ENCODE assay signal across 23 mouse cellular contexts in genomic region chr2:174057730-174058129, GRCm38 (mm10). TPM values are rescaled to one million over a fixed set of nuclear protein-coding genes. Genes with fewer than 3 reads are reported as not detected.
A peak's percentile ranks its signal among the peaks of the same experiment; 100 is the strongest.
DNase-seq lines count a peak whose midpoint lies in the region; ATAC-seq and TF ChIP-seq lines count a peak whose summit lies in the region.
"Had no signal": no experiment of that assay in that cellular context is flagged by ENCODE, and none has a peak within 500 bp of the region (broad histone marks: within the 10 kb centered on the region; RNA-seq: fewer than 3 reads in every experiment).

No protein-coding gene starts in this region.

- H3K4me2 ChIP-seq in embryonic facial prominence, embryonic 12.5 days (replicated peaks), result no peak overlapping the region
- H3K4me2 ChIP-seq in intestine, embryonic 14.5 days (ENCODE audit: low read length), result no peak overlapping the region
- H3K4me2 ChIP-seq in intestine, embryonic 15.5 days (replicated peaks), result no peak overlapping the region
- no peak overlapping the region for H3K4me2 ChIP-seq in neural tube, embryonic 11.5 days (ENCODE audit: low read depth)
- no peak overlapping the region for H3K4me2 ChIP-seq in neural tube, embryonic 15.5 days
- no peak overlapping the region for H3K4me2 ChIP-seq in limb, embryonic 14.5 days (replicated peaks; ENCODE audit: low read depth, low read length, severe bottlenecking)
- H3K4me2 ChIP-seq in midbrain, embryonic 13.5 days (replicated peaks), result no peak overlapping the region
- H3K4me2 ChIP-seq: forebrain, embryonic 15.5 days; hindbrain, embryonic 15.5 days; liver, embryonic 12.5 days; midbrain, embryonic 11.5 days had no signal

- peaks cover 6% of the 10 kb centered on the region; the same call in 1 of the 2 replicates for H3K4me1 ChIP-seq in embryonic facial prominence, embryonic 12.5 days
- H3K4me1 ChIP-seq in embryonic facial prominence, embryonic 10.5 days, result no peaks in the 10 kb centered on the region
- peaks cover 6% of the 10 kb centered on the region for H3K4me1 ChIP-seq in intestine, embryonic 14.5 days (replicated peaks; ENCODE audit: control insufficient read depth, insufficient read depth, low read length)
- 0 out of 2 replicates have a peak, but pooled peaks cover 3% of the 10 kb centered on the region for H3K4me1 ChIP-seq in intestine, embryonic 15.5 days (replicated peaks)
- no peaks in the 10 kb centered on the region for H3K4me1 ChIP-seq in neural tube, embryonic 11.5 days (ENCODE audit: control insufficient read depth, insufficient read depth, low read length)
- H3K4me1 ChIP-seq in neural tube, embryonic 15.5 days, result peaks cover 3% of the 10 kb centered on the region
- H3K4me1 ChIP-seq in limb, embryonic 14.5 days (ENCODE audit: control insufficient read depth, insufficient read depth, low read length), result peaks cover 20% of the 10 kb centered on the region
- H3K4me1 ChIP-seq in midbrain, embryonic 13.5 days (replicated peaks), result 0 out of 2 replicates have a peak, but pooled peaks cover 4% of the 10 kb centered on the region
- H3K4me1 ChIP-seq: forebrain, embryonic 15.5 days; hindbrain, embryonic 15.5 days; liver, embryonic 12.5 days had no signal

- no peak overlapping the region for H3K9ac ChIP-seq in embryonic facial prominence, embryonic 12.5 days
- no peak overlapping the region for H3K9ac ChIP-seq in intestine, embryonic 14.5 days (ENCODE audit: low read length)
- no peak overlapping the region for H3K9ac ChIP-seq in intestine, embryonic 15.5 days
- no peak overlapping the region for H3K9ac ChIP-seq in neural tube, embryonic 11.5 days (ENCODE audit: low read length)
- no peak overlapping the region for H3K9ac ChIP-seq in neural tube, embryonic 15.5 days (replicated peaks)
- no peak overlapping the region for H3K9ac ChIP-seq in limb, embryonic 14.5 days (ENCODE audit: low read depth, low read length, severe bottlenecking)
- no peak overlapping the region for H3K9ac ChIP-seq in midbrain, embryonic 13.5 days (replicated peaks)
- H3K9ac ChIP-seq: forebrain, embryonic 15.5 days; hindbrain, embryonic 15.5 days; liver, embryonic 12.5 days had no signal

- no peaks in the 10 kb centered on the region for H3K27me3 ChIP-seq in embryonic facial prominence, embryonic 12.5 days
- no peaks in the 10 kb centered on the region for H3K27me3 ChIP-seq in embryonic facial prominence, embryonic 10.5 days (replicated peaks; ENCODE audit: low read depth, poor library complexity, severe bottlenecking)
- no peaks in the 10 kb centered on the region for H3K27me3 ChIP-seq in intestine, embryonic 14.5 days (replicated peaks; ENCODE audit: control insufficient read depth, insufficient read depth, low read length)
- H3K27me3 ChIP-seq in intestine, embryonic 15.5 days (replicated peaks), result no peaks in the 10 kb centered on the region
- H3K27me3 ChIP-seq in neural tube, embryonic 11.5 days (ENCODE audit: control insufficient read depth, insufficient read depth, low read length), result no peaks in the 10 kb centered on the region
- no peaks in the 10 kb centered on the region for H3K27me3 ChIP-seq in neural tube, embryonic 15.5 days (replicated peaks)
- no peaks in the 10 kb centered on the region for H3K27me3 ChIP-seq in limb, embryonic 14.5 days (ENCODE audit: control insufficient read depth, insufficient read depth, low read length)
- H3K27me3 ChIP-seq in midbrain, embryonic 13.5 days, result no peaks in the 10 kb centered on the region
- H3K27me3 ChIP-seq: forebrain, embryonic 15.5 days; hindbrain, embryonic 15.5 days; liver, embryonic 12.5 days had no signal

- H3K27ac ChIP-seq in embryonic facial prominence, embryonic 12.5 days, result peak overlapping the region; percentile 58; the same call in 1 of the 2 replicates
- no peak overlapping the region for H3K27ac ChIP-seq in embryonic facial prominence, embryonic 10.5 days (replicated peaks)
- H3K27ac ChIP-seq in intestine, embryonic 14.5 days (ENCODE audit: low read depth), result no peak overlapping the region
- H3K27ac ChIP-seq in intestine, embryonic 15.5 days, result no peak overlapping the region
- no peak overlapping the region for H3K27ac ChIP-seq in neural tube, embryonic 11.5 days (ENCODE audit: low read depth, low read length)
- H3K27ac ChIP-seq in neural tube, embryonic 15.5 days (replicated peaks), result no peak overlapping the region
- peak overlapping the region; percentile 79 for H3K27ac ChIP-seq in limb, embryonic 14.5 days (replicated peaks; ENCODE audit: low read depth, low read length)
- no peak overlapping the region for H3K27ac ChIP-seq in midbrain, embryonic 13.5 days
- H3K27ac ChIP-seq: forebrain, embryonic 15.5 days; hindbrain, embryonic 15.5 days; left cerebral cortex, adult 2 months; liver, embryonic 12.5 days had no signal

- DNase-seq in embryonic facial prominence, embryonic 10.5 days (ENCODE audit: low spot score), result no peak
- DNase-seq in intestine, embryonic 14.5 days (ENCODE audit: low spot score), result peak; percentile 47
- DNase-seq in neural tube, embryonic 11.5 days (ENCODE audit: low spot score), result peak; percentile 2
- DNase-seq in limb, embryonic 14.5 days (ENCODE audit: low spot score), result peak; percentile 16
- DNase-seq: adrenal gland, postnatal 10 days; cerebellum, adult 2 months; cerebellum, postnatal 25 days; embryo, embryonic 11 days; lung, adult 18-20 months; lung, postnatal 10 days; right cerebral cortex, postnatal 14 days; spleen, adult 18-20 months; thymus, postnatal 36 days had no signal

- H3K9me3 ChIP-seq in embryonic facial prominence, embryonic 12.5 days, result no peaks in the 10 kb centered on the region
- H3K9me3 ChIP-seq in embryonic facial prominence, embryonic 10.5 days, result no peaks in the 10 kb centered on the region
- H3K9me3 ChIP-seq in intestine, embryonic 14.5 days (ENCODE audit: control insufficient read depth, low read length), result no peaks in the 10 kb centered on the region
- no peaks in the 10 kb centered on the region for H3K9me3 ChIP-seq in intestine, embryonic 15.5 days
- no peaks in the 10 kb centered on the region for H3K9me3 ChIP-seq in neural tube, embryonic 11.5 days (ENCODE audit: control insufficient read depth, low read length)
- no peaks in the 10 kb centered on the region for H3K9me3 ChIP-seq in neural tube, embryonic 15.5 days (replicated peaks)
- H3K9me3 ChIP-seq in limb, embryonic 14.5 days (ENCODE audit: control insufficient read depth, low read length), result no peaks in the 10 kb centered on the region
- no peaks in the 10 kb centered on the region for H3K9me3 ChIP-seq in midbrain, embryonic 13.5 days
- H3K9me3 ChIP-seq: forebrain, embryonic 15.5 days; hindbrain, embryonic 15.5 days; liver, embryonic 12.5 days had no signal

- 74% methylated on average over 3 of the region's 3 CpGs for whole genome bisulfite sequencing in embryonic facial prominence, embryonic 12.5 days
- WGBS in embryonic facial prominence, embryonic 10.5 days, result 89% methylated on average over 3 of the region's 3 CpGs
- WGBS in intestine, embryonic 14.5 days, result 84% methylated on average over 3 of the region's 3 CpGs
- 72% methylated on average over 3 of the region's 3 CpGs for WGBS in intestine, embryonic 15.5 days
- 87% methylated on average over 3 of the region's 3 CpGs for WGBS in neural tube, embryonic 11.5 days
- 87% methylated on average over 3 of the region's 3 CpGs for WGBS in neural tube, embryonic 15.5 days
- WGBS in limb, embryonic 14.5 days, result 45% methylated on average over 3 of the region's 3 CpGs
- 80% methylated on average over 3 of the region's 3 CpGs for WGBS in midbrain, embryonic 13.5 days

- no peak for ATAC-seq in embryonic facial prominence, embryonic 12.5 days (ENCODE audit: insufficient number of reproducible peaks, insufficient read depth, low FRiP score, low TSS enrichment)
- ATAC-seq in intestine, embryonic 14.5 days (replicated peaks; ENCODE audit: low FRiP score, low TSS enrichment, low read depth), result no peak
- no peak for ATAC-seq in intestine, embryonic 15.5 days
- no peak for ATAC-seq in neural tube, embryonic 11.5 days (ENCODE audit: insufficient read depth, low FRiP score, low TSS enrichment)
- no peak for ATAC-seq in neural tube, embryonic 15.5 days (ENCODE audit: low FRiP score)
- ATAC-seq in limb, embryonic 14.5 days (ENCODE audit: low FRiP score, low read depth), result peak; percentile 47; the same call in 1 of the 2 replicates
- ATAC-seq in midbrain, embryonic 13.5 days, result no peak
- ATAC-seq: activated CD4-positive, CD25-positive, alpha-beta regulatory T cell, adult 4 months; forebrain, embryonic 15.5 days; liver, embryonic 12.5 days had no signal

- H3K36me3 ChIP-seq in embryonic facial prominence, embryonic 12.5 days, result no peaks in the 10 kb centered on the region
- H3K36me3 ChIP-seq in embryonic facial prominence, embryonic 10.5 days (replicated peaks), result no peaks in the 10 kb centered on the region
- no peaks in the 10 kb centered on the region for H3K36me3 ChIP-seq in intestine, embryonic 14.5 days (ENCODE audit: control insufficient read depth, insufficient read depth, low read length)
- H3K36me3 ChIP-seq in intestine, embryonic 15.5 days, result no peaks in the 10 kb centered on the region
- no peaks in the 10 kb centered on the region for H3K36me3 ChIP-seq in neural tube, embryonic 11.5 days (ENCODE audit: control insufficient read depth, insufficient read depth, low read length)
- no peaks in the 10 kb centered on the region for H3K36me3 ChIP-seq in neural tube, embryonic 15.5 days
- H3K36me3 ChIP-seq in limb, embryonic 14.5 days (ENCODE audit: control insufficient read depth, insufficient read depth, low read length), result no peaks in the 10 kb centered on the region
- H3K36me3 ChIP-seq in midbrain, embryonic 13.5 days, result no peaks in the 10 kb centered on the region
- H3K36me3 ChIP-seq: forebrain, embryonic 15.5 days; hindbrain, embryonic 15.5 days; liver, embryonic 12.5 days had no signal

- TF ChIP-seq POLR2A in limb, embryonic 14.5 days (IDR thresholded peaks at IDR 0.05; ENCODE audit: borderline replicate concordance, extremely low read depth, insufficient read depth, insufficient read length), result no peak

- no peak overlapping the region for H3K4me3 ChIP-seq in embryonic facial prominence, embryonic 12.5 days
- H3K4me3 ChIP-seq in embryonic facial prominence, embryonic 10.5 days, result no peak overlapping the region
- no peak overlapping the region for H3K4me3 ChIP-seq in intestine, embryonic 14.5 days (ENCODE audit: low read depth, low read length)
- H3K4me3 ChIP-seq in intestine, embryonic 15.5 days (replicated peaks), result no peak overlapping the region
- H3K4me3 ChIP-seq in neural tube, embryonic 11.5 days (ENCODE audit: low read depth, low read length), result no peak overlapping the region
- no peak overlapping the region for H3K4me3 ChIP-seq in neural tube, embryonic 15.5 days (replicated peaks)
- no peak overlapping the region for H3K4me3 ChIP-seq in limb, embryonic 14.5 days (replicated peaks; ENCODE audit: low read length)
- no peak overlapping the region for H3K4me3 ChIP-seq in midbrain, embryonic 13.5 days (replicated peaks)
- H3K4me3 ChIP-seq: forebrain, embryonic 15.5 days; hindbrain, embryonic 15.5 days; left cerebral cortex, adult 2 months; liver, embryonic 12.5 days had no signal

RNA-seq across cellular contexts. Expression of gene Stx16, which starts 18.4 kb away (rescaled TPM):
- 12.9 and 13.4 TPM in 2 replicates for polyA plus RNA-seq in embryonic facial prominence, embryonic 12.5 days (2016; fragmentation: Nextera tagmentation; extraction: Ambion mirVana)
- 10.6 and 11.2 TPM in 2 replicates for polyA plus RNA-seq in embryonic facial prominence, embryonic 10.5 days (2016; fragmentation: Nextera tagmentation; extraction: Ambion mirVana)
- 9.2 and 10.0 TPM in 2 replicates for polyA plus RNA-seq in intestine, embryonic 14.5 days (2014; fragmentation: Nextera tagmentation; extraction: Ambion mirVana)
- polyA plus RNA-seq in intestine, embryonic 15.5 days (2015; fragmentation: Nextera tagmentation; extraction: Ambion mirVana), result 8.5 and 10.6 TPM in 2 replicates
- polyA plus RNA-seq in neural tube, embryonic 11.5 days (2014; fragmentation: Nextera tagmentation; extraction: Ambion mirVana), result 8.4 and 9.8 TPM in 2 replicates
- 10.4 and 10.9 TPM in 2 replicates for polyA plus RNA-seq in neural tube, embryonic 15.5 days (2015; fragmentation: Nextera tagmentation; extraction: Ambion mirVana)
- 67.7 and 67.8 TPM in 2 replicates for polyA plus RNA-seq in limb, embryonic 14.5 days (2012; rRNA removed)
- 10.9 and 11.3 TPM in 2 replicates for polyA plus RNA-seq in limb, embryonic 14.5 days (2014; fragmentation: Nextera tagmentation; extraction: Ambion mirVana)
- 13.4 and 15.0 TPM in 2 replicates for polyA plus RNA-seq in midbrain, embryonic 13.5 days (2015; fragmentation: Nextera tagmentation; extraction: Ambion mirVana)

RNA-seq across cellular contexts. Expression of gene Npepl1, which starts 52.4 kb away (rescaled TPM):
- polyA plus RNA-seq in embryonic facial prominence, embryonic 12.5 days (2016; fragmentation: Nextera tagmentation; extraction: Ambion mirVana), result 51.3 and 52.4 TPM in 2 replicates
- 38.4 and 40.5 TPM in 2 replicates for polyA plus RNA-seq in embryonic facial prominence, embryonic 10.5 days (2016; fragmentation: Nextera tagmentation; extraction: Ambion mirVana)
- 55.6 and 59.9 TPM in 2 replicates for polyA plus RNA-seq in intestine, embryonic 14.5 days (2014; fragmentation: Nextera tagmentation; extraction: Ambion mirVana)
- polyA plus RNA-seq in intestine, embryonic 15.5 days (2015; fragmentation: Nextera tagmentation; extraction: Ambion mirVana), result 52.6 and 54.5 TPM in 2 replicates
- polyA plus RNA-seq in neural tube, embryonic 11.5 days (2014; fragmentation: Nextera tagmentation; extraction: Ambion mirVana), result 43.2 and 44.1 TPM in 2 replicates
- polyA plus RNA-seq in neural tube, embryonic 15.5 days (2015; fragmentation: Nextera tagmentation; extraction: Ambion mirVana), result 14.1 and 26.0 TPM in 2 replicates
- 136 and 177 TPM in 2 replicates for polyA plus RNA-seq in limb, embryonic 14.5 days (2012; rRNA removed)
- 72.4 and 76.9 TPM in 2 replicates for polyA plus RNA-seq in limb, embryonic 14.5 days (2014; fragmentation: Nextera tagmentation; extraction: Ambion mirVana)
- 18.5 and 20.4 TPM in 2 replicates for polyA plus RNA-seq in midbrain, embryonic 13.5 days (2015; fragmentation: Nextera tagmentation; extraction: Ambion mirVana)

Comparison
In these comparisons a context has a peak if more than half of its experiments do, and no peak if none do; other contexts are left out.
1. H3K27ac ChIP-seq: peak in embryonic facial prominence, embryonic 12.5 days (single experiment) and limb, embryonic 14.5 days (single experiment); none in embryonic facial prominence, embryonic 10.5 days (single experiment), intestine, embryonic 14.5 days (single experiment), intestine, embryonic 15.5 days (single experiment), neural tube, embryonic 11.5 days (single experiment), neural tube, embryonic 15.5 days (single experiment) and midbrain, embryonic 13.5 days (single experiment).